Mouse (Mus musculus): ENCODE measurements at regions not wholly inside any gene's neighbourhood (a gene's known extent, or its start where the extent isn't known, plus 50 kb on each side); places are given as distances from the start of the nearest gene placed in this dataset.

- no peak for TF ChIP-seq GATA1 (IDR thresholded peaks at IDR 0.05; ENCODE audit: low read length)
Measured at GRCm38 (mm10) chr8:11065990-11066389, 57.7 kb upstream of the Irs2 start.

- TF ChIP-seq GATA1 (IDR thresholded peaks at IDR 0.05; ENCODE audit: low read length): no peak
Measured at GRCm38 (mm10) chr8:11065303-11065702, 57.0 kb upstream of the Irs2 start.

GRCm38 (mm10) chr8:11063058-11063457 is 54.8 kb upstream of the Irs2 start:
- TF ChIP-seq GATA1 (IDR thresholded peaks at IDR 0.05; ENCODE audit: low read length): no peak

GRCm38 (mm10) chr8:11062348-11062946 is 54.2 kb upstream of the Irs2 start:
- TF ChIP-seq GATA1 (IDR thresholded peaks at IDR 0.05; ENCODE audit: low read length): no peak

GRCm38 (mm10) chr8:11061711-11062110 is 53.5 kb upstream of the Irs2 start:
- TF ChIP-seq GATA1 (IDR thresholded peaks at IDR 0.05; ENCODE audit: low read length): no peak

- TF ChIP-seq GATA1 (IDR thresholded peaks at IDR 0.05; ENCODE audit: low read length): no peak
Measured at GRCm38 (mm10) chr8:11060604-11061003, 52.3 kb upstream of the Irs2 start.

GRCm38 (mm10) chr8:11058392-11058791 is 50.1 kb upstream of the Irs2 start:
- TF ChIP-seq GATA1 (IDR thresholded peaks at IDR 0.05; ENCODE audit: low read length): no peak

Data from G1E-ER4 (cell line).